Mouse (Mus musculus) hindbrain, embryonic 10.5 days (tissue): ENCODE measurements around the gene Vars. TPM values are rescaled to one million over a fixed set of nuclear protein-coding genes. Genes with fewer than 3 reads are reported as not detected.
A peak's percentile ranks its signal among the peaks of the same experiment; 100 is the strongest.
"Not testable (repeated sequence)": the region's sequence is repeated elsewhere in the genome, so short reads cannot be mapped to it uniquely, and the experiment has no call there.

ENCODE experiments used
- DNase-seq: peaks from one replicate; pipeline ENCODE4 v3.0.0-alpha.2; 2017; ENCODE audit warnings: low spot score
- H3K27ac ChIP-seq: fragments of 300-500 bp; sonication (generic); 2 replicates; pipeline ENCODE4 v1.5.1; 2016; ENCODE audit warnings: mild to moderate bottlenecking, moderate library complexity
- H3K27me3 ChIP-seq: fragments of 300-500 bp; sonication (generic); 2 replicates; pipeline ENCODE4 v1.6.1; 2016; ENCODE audit warnings: mild to moderate bottlenecking; ENCODE audit not compliant: poor library complexity, insufficient read depth, severe bottlenecking
- H3K36me3 ChIP-seq: fragments of 300-500 bp; sonication (generic); 2 replicates; pipeline ENCODE4 v1.6.1; 2016; ENCODE audit warnings: mild to moderate bottlenecking, moderate library complexity
- H3K4me1 ChIP-seq: fragments of 300-500 bp; sonication (generic); replicated peaks from 2 replicates; pipeline ENCODE4 v1.6.1; 2016; ENCODE audit warnings: mild to moderate bottlenecking
- H3K4me3 ChIP-seq: fragments of 300-500 bp; sonication (generic); 2 replicates; pipeline ENCODE4 v1.5.1; 2016; ENCODE audit warnings: mild to moderate bottlenecking, moderate library complexity
- H3K9me3 ChIP-seq: fragments of 300-500 bp; sonication (generic); 2 replicates; pipeline ENCODE4 v1.6.1; 2016; ENCODE audit warnings: mild to moderate bottlenecking, moderate library complexity
- WGBS: fragments of 180-500 bp; shearing (Covaris S2); methylation state at CpG from one replicate; pipeline ENCODE4 v1.1.7; 2016; 5-methylcytosine and 5-hydroxymethylcytosine counted together
- polyA plus RNA-seq: library from polyadenylated mRNA; unstranded; fragments of >200 nt; fragmentation: Nextera tagmentation; extraction: Ambion mirVana; gene quantifications from 2 replicates; pipeline ENCODE4 v1.2.1, GENCODE M21; 2016

The Vars gene
- polyA plus RNA-seq = 176 and 199 TPM in 2 replicates

DNA sequence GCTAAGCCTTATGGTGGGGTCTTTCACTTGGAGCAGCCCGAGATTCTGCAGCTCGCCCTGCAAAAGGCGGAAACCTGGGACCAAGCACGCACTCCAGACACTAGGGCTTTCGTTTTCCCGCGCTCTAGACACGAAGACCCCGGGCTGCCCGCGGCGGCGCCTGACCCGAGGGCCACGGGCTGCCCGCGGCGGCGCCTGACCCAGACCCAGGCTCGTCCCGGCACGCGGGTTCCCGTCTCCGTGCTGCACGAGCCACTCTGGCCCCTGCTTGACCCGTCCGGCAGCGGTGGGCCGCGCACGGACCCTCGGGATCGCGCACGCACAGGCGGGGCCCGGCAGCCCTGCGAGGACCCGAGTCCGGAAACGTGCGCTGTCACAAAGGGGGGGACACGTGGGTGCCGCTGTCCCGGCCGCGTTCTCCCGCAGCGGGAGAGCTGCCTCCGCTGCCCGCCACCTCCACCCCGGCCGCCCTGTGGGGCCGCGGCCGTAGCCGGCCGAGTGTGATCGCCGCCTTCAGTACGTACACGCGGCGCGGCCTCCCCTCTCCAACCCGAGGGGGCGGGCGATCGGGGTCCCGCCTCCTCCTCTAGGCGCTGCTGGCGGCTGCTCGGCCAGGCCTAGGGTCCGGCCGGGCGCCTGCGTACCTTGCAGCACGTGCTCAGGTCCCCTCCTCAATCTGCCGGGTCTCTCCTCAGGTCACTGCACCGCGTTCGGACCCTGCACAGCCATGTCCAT, at the start of gene Vars:
Gene Vars, plus strand, starts transcription at position 271 of the 735 bp plus-strand sequence.
- WGBS = under 1% methylated on average over 83 of the region's 83 CpGs
- peak within 1 kb of the TSS; percentile 89 for H3K4me3 ChIP-seq
- no peaks in the 10 kb centered on the region for H3K27me3 ChIP-seq
- H3K4me1 ChIP-seq = peaks cover 69% of the 10 kb centered on the region
- H3K27ac ChIP-seq = peak within 1 kb of the TSS; percentile 95
- H3K9me3 ChIP-seq = no peaks in the 10 kb centered on the region
- peaks cover 66% of the 10 kb centered on the region for H3K36me3 ChIP-seq
- DNase-seq = peak; percentile 96

DNA sequence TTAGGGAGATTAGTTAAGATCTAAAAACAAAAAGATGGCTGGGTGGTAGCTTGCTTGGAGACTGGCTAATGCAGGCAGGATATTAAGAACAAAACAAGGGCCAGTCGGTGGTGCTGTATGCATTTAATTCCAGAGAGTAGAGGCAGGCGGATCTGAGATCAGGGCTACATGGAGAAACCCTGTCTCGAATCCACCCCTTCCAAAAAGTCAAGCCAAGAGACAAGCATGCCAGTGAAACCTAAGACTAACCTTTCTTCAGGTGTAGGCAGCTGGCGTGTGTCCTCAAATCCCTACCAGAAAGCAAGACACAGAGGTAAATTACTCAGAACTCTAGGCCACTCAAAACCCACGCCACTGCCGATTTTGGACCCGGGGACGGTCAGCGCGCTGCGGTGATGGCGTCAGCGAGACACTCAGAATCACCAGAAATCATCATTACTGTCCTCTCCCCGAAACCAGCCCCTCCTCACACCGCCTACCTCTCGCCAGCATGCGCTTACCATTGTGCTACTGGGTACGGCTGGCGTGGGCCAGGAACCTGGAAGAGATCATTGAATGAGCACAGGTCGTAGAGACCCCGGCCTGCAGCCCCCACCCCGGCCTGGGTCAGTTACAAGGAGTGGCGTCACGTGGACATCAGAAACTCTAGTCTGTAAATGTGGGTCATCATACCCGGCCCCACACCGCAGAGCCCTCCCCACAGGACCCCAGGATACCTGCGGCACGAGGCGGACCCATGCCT, 49.0 kb upstream of the Vars start:
- no peak for DNase-seq
- Histone ChIP-seq H3K36me3 (peaks cover 25% of the 10 kb centered on the region), H3K27me3 (peaks cover 25% of the 10 kb centered on the region), H3K9me3 (no peaks in the 10 kb centered on the region), H3K4me3 (peak overlapping the region; percentile 99), H3K27ac (peak overlapping the region; percentile 99), H3K4me1 (peaks cover 12% of the 10 kb centered on the region)
- under 1% methylated on average over 29 of the region's 29 CpGs for WGBS

DNA sequence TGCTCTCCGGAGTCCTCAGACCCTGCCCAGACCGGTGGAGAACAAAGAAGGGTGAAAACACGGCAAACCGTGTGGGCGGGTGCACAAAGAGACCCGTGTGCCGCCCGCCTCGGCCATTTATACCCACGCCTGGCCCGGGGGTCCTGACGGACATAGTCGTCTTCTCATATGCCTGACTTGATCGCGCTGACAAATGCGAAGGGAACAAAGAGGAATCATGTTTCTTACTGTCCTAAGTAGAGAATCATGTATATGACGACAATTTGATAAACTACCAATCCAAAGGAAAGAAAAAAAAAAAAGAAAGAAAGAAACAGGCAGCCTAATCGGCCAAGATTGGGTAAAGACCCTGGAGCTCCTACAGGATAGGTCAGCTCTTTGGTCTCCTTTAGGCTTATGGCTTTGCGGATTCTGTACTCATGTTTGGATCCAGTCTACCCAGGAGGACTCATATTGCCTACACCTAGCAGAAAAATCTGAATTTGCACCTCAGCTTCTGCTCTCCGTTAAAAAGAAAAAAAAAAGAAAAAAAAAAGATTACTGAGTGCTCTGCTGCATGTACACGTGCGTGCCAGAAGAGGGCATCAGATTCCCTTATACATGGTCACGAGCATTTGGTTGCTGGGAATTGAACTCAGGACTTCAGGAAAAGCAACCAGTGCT, 48.3 kb upstream of the Vars start:
- H3K9me3 ChIP-seq = no peaks in the 10 kb centered on the region
- under 1% methylated on average over 23 of the region's 23 CpGs for WGBS
- peak overlapping the region; percentile 99 for H3K27ac ChIP-seq
- peaks cover 31% of the 10 kb centered on the region for H3K27me3 ChIP-seq
- DNase-seq = peak; percentile 86
- peaks cover 25% of the 10 kb centered on the region for H3K36me3 ChIP-seq
- peak overlapping the region; percentile 99 for H3K4me3 ChIP-seq
- H3K4me1 ChIP-seq = peaks cover 12% of the 10 kb centered on the region

DNA sequence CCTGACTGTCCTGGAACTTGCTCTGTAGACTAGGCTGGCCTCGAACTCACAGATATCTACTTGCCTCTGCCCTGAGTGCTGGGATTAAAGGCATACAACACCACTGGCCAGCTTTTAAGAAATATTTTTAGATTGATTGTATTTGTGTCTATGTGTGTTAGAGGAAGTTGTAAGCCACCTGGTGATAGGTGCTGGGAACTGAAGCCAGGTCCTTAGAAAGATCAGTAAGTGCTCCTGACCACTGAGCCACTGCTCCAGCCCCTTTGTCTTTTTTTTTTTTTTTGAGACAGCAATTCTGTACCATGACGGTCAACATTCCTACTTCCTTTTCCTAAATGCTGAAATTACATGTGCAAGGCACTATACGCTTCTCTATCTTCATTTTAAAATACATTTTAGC, 47.5 kb upstream of the Vars start:
- Histone ChIP-seq H3K36me3 (peaks cover 25% of the 10 kb centered on the region), H3K4me3 (peak overlapping the region; percentile 99), H3K4me1 (peaks cover 12% of the 10 kb centered on the region), H3K9me3 (no peaks in the 10 kb centered on the region), H3K27me3 (peaks cover 35% of the 10 kb centered on the region), H3K27ac (peak overlapping the region; percentile 99)
- 90% methylated on average over 3 of the region's 3 CpGs for WGBS
- no peak for DNase-seq

DNA sequence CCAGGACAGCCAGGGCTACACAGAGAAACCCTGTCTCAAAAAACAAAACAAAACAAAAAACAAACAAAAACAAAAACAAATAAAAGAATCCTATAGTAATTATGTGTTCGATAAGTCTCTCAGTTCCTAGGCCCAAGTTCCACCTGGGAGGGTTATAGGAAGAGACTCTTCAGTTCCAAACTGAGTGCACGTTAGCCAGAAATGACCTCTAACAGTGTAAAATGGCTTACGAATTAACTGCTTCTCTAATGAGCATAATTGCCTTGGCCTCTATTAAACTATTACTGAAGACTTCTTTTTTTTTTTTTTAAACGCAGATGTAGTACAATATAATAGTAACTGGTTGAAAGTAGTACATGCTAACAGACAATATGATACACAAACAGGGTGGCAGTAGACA, 46.9 kb upstream of the Vars start:
- H3K4me3 ChIP-seq = no peak overlapping the region
- H3K27me3 ChIP-seq = peaks cover 35% of the 10 kb centered on the region
- H3K9me3 ChIP-seq = no peaks in the 10 kb centered on the region
- H3K4me1 ChIP-seq = peaks cover 12% of the 10 kb centered on the region
- no peak overlapping the region for H3K27ac ChIP-seq
- no peak for DNase-seq
- H3K36me3 ChIP-seq = peaks cover 25% of the 10 kb centered on the region
- 91% methylated on average over 4 of the region's 4 CpGs for WGBS

DNA sequence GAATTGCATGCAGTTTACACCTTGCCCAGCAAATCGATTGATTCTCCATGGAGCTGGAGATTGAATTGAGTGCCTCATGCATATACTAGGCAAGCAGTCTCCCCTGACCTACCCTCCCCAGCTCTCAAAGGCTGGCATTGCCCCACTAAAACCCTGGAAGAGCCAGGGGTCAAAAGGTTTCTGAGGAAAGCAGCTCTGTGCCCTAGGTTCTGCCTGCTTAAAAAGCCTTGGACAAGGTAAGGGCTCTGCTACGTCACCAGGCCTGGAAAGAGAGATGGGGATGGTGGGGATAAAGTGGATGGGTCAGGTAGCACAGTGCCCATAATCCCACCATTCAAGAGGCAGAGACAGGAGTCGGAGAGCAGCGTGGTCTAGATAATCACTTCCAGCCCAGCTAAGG, 46.0 kb upstream of the Vars start:
- H3K36me3 ChIP-seq = peaks cover 19% of the 10 kb centered on the region
- DNase-seq = no peak
- peaks cover 35% of the 10 kb centered on the region for H3K27me3 ChIP-seq
- no peaks in the 10 kb centered on the region for H3K9me3 ChIP-seq
- 75% methylated on average over 4 of the region's 4 CpGs for WGBS
- H3K4me3 ChIP-seq = no peak overlapping the region; the same call in 1 of the 2 replicates
- peaks cover 18% of the 10 kb centered on the region for H3K4me1 ChIP-seq
- H3K27ac ChIP-seq = no peak overlapping the region

DNA sequence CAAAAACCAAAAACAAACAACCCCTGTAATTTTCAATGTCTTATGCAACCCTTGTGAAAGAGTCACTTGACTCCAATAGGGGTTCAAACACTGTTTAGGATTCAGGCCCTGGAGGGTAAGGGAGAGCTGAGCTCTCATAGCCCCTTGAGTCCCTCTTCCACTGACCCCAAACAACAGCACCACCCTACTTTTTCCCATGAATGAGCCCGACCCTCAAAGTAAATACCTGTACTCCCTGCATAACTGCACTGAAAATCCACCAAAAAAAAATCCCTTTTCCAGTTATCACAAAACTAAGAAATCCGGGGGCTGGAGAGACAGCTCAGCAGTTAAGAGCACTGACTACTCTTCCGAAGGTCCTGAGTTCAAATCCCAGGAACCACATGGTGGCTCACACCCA, 44.9 kb upstream of the Vars start:
- Histone ChIP-seq H3K27me3 (peaks cover 43% of the 10 kb centered on the region), H3K4me1 (peaks cover 16% of the 10 kb centered on the region), H3K27ac (no peak overlapping the region), H3K4me3 (no peak overlapping the region), H3K36me3 (peaks cover 9% of the 10 kb centered on the region), H3K9me3 (no peaks in the 10 kb centered on the region)
- WGBS = 78% methylated on average over 3 of the region's 3 CpGs
- no peak for DNase-seq

DNA sequence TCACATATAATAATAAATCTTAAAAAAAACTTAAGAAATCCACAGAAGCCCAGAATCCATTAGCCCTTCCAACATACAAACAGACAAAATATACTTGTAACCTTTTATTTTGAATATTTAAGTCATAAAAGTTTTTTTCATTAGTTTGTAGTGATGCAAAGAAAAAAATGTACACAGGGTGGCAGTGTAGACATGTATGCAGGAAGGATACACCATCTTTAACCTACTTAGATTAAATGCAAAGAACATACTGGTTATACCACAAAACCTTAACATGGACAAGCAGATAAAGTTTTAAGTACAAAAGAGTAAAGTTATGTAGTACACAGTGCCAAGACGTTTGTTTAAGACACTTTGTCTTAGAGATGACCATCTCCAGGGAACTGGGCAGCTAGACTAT, 44.4 kb upstream of the Vars start:
- peaks cover 12% of the 10 kb centered on the region for H3K4me1 ChIP-seq
- peaks cover 4% of the 10 kb centered on the region for H3K36me3 ChIP-seq
- peaks cover 47% of the 10 kb centered on the region for H3K27me3 ChIP-seq
- no peak overlapping the region for H3K27ac ChIP-seq
- DNase-seq = no peak
- H3K4me3 ChIP-seq = no peak overlapping the region
- whole genome bisulfite sequencing = 50% methylated on average over 1 of the region's 1 CpGs
- H3K9me3 ChIP-seq = no peaks in the 10 kb centered on the region

DNA sequence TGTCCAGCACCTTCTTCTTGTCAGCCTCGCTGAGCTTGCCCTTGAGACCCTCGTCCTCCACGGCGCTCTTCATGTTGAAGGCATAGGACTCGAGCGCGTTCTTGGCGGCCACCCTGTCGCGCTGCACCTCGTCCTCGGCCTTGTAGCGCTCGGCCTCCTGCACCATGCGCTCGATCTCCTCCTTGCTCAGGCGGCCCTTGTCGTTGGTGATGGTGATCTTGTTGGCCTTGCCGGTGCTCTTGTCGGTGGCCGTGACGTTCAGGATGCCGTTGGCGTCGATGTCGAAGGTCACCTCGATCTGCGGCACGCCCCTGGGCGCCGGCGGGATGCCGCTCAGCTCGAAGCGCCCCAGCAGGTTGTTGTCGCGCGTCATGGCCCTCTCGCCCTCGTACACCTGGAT, 43.5 kb upstream of the Vars start:
- not testable (repeated sequence) for H3K27ac ChIP-seq, H3K36me3 ChIP-seq, H3K9me3 ChIP-seq, DNase-seq, H3K4me3 ChIP-seq
- WGBS = 19% methylated on average over 40 of the region's 40 CpGs
- Histone ChIP-seq H3K27me3 (peaks cover 57% of the 10 kb centered on the region), H3K4me1 (peaks cover 12% of the 10 kb centered on the region)

DNA sequence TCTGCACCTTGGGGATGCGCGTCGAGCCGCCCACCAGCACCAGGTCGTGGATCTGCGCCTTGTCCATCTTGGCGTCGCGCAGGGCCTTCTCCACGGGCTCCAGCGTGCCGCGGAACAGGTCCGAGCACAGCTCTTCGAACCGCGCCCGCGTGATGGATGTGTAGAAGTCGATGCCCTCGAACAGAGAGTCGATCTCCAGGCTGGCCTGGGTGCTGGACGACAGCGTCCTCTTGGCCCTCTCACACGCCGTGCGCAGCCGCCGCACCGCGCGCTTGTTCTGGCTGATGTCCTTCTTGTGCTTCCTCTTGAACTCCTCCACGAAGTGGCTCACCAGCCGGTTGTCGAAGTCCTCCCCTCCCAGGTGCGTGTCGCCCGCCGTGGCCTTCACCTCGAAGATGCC, 42.8 kb upstream of the Vars start:
- not testable (repeated sequence) for DNase-seq, H3K36me3 ChIP-seq, H3K9me3 ChIP-seq, H3K27ac ChIP-seq, H3K4me3 ChIP-seq
- Histone ChIP-seq H3K27me3 (peaks cover 62% of the 10 kb centered on the region), H3K4me1 (peaks cover 12% of the 10 kb centered on the region)
- WGBS = 32% methylated on average over 35 of the region's 40 CpGs

DNA sequence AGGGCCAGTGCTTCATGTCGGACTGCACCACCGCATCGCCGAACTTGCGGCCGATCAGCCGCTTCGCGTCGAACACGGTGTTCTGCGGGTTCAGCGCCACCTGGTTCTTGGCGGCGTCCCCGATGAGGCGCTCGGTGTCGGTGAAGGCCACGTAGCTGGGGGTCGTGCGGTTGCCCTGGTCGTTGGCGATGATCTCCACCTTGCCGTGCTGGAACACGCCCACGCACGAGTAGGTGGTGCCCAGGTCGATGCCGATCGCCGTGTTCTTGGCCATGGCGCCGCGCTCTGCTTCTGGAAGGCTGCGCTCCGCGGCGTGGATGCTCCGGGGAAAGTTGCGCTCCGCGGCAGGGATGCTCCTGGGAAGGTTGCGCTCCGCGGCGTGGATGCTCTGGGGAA, 42.1 kb upstream of the Vars start:
- peaks cover 70% of the 10 kb centered on the region for H3K27me3 ChIP-seq
- DNase-seq, H3K9me3 ChIP-seq, H3K36me3 ChIP-seq, H3K27ac ChIP-seq: not testable (repeated sequence)
- H3K4me3 ChIP-seq = peak overlapping the region; percentile 64
- H3K4me1 ChIP-seq = peaks cover 12% of the 10 kb centered on the region
- WGBS = 2% methylated on average over 34 of the region's 47 CpGs

DNA sequence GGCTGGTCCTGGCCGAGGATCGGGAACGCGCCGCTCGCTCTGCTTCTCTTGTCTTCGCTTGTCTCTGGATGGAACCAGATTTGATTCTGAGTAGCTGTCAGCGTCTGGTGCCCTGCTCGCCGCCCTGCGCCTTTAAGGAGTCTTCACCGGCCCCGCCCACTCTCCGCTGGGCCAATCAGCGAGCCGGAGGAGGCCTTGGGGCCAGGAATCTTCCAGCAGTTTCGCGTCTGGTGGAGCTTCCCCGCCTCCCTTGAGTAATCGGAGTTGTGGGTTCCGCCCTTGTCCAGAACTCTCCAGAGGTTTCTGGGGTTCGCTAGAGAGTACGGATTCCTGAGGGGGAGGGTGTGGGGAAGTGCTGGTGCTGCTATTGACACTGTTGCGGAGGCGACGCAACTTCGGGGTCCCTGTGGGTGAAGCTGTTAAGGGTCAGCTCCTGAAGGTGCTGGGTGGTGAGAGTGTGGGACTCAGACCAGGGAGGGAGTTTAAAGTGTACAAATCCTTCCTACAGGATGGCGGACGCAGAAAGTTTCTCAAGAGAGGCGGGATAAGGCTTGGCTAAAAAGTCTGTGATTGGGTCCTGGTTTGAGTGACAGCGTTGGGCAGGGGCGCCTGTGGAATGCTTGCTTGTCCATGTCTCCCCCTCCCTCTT, 41.5 kb upstream of the Vars start, which contains the start of gene Hspa1b:
Gene Hspa1b, minus strand, starts transcription at position 109 of the 649 bp plus-strand sequence.
- peak within 1 kb of the TSS; percentile 64 for H3K4me3 ChIP-seq
- not testable (repeated sequence) for H3K36me3 ChIP-seq, H3K9me3 ChIP-seq
- H3K4me1 ChIP-seq = peaks cover 12% of the 10 kb centered on the region
- peak; percentile 81 for DNase-seq
- H3K27me3 ChIP-seq = peaks cover 72% of the 10 kb centered on the region
- under 1% methylated on average over 31 of the region's 32 CpGs for WGBS
- H3K27ac ChIP-seq = peak within 1 kb of the TSS; percentile 91
